Mouse (Mus musculus) intestine, postnatal 0 days (tissue): Measurements from ENCODE around the gene Ophn1. TPM values are rescaled to one million over a fixed set of nuclear protein-coding genes. Genes with fewer than 3 reads are reported as not detected.

ENCODE experiments used
- ATAC-seq: fragments of 200-750 bp; cut with Nextera tagmentation; 2 replicates; pipeline ENCODE4 v1.8.0; 2017; ENCODE audit warnings: mild to moderate bottlenecking, moderate TSS enrichment, moderate library complexity
- H3K27ac ChIP-seq: fragments of 300-500 bp; sonication (generic); 2 replicates; pipeline ENCODE4 v1.5.1; 2014; ENCODE audit warnings: mild to moderate bottlenecking, low read depth, low read length, moderate library complexity
- H3K27me3 ChIP-seq: fragments of 300-500 bp; sonication (generic); replicated peaks from 2 replicates; pipeline ENCODE4 v1.6.1; 2014; ENCODE audit warnings: low read length, mixed read lengths; ENCODE audit not compliant: control insufficient read depth, insufficient read depth
- H3K36me3 ChIP-seq: fragments of 300-500 bp; sonication (generic); 2 replicates; pipeline ENCODE4 v1.6.1; 2014; ENCODE audit warnings: mild to moderate bottlenecking, moderate library complexity; ENCODE audit not compliant: control insufficient read depth, insufficient read depth
- H3K4me1 ChIP-seq: fragments of 300-500 bp; sonication (generic); replicated peaks from 2 replicates; pipeline ENCODE4 v1.6.1; 2014; ENCODE audit warnings: antibody characterized with exemption, low read length, mixed read lengths; ENCODE audit not compliant: control insufficient read depth, insufficient read depth
- H3K4me2 ChIP-seq: fragments of 300-500 bp; sonication (generic); replicated peaks from 2 replicates; pipeline ENCODE4 v1.6.1; 2014; ENCODE audit warnings: low read depth, mild to moderate bottlenecking, moderate library complexity
- H3K4me3 ChIP-seq: fragments of 300-500 bp; sonication (generic); 2 replicates; pipeline ENCODE4 v1.5.1; 2014; ENCODE audit warnings: low read depth, low read length
- H3K9ac ChIP-seq: fragments of 300-500 bp; sonication (generic); 2 replicates; pipeline ENCODE4 v1.6.1; 2014; ENCODE audit warnings: mild to moderate bottlenecking, low read depth, low read length
- H3K9me3 ChIP-seq: fragments of 300-500 bp; sonication (generic); 2 replicates; pipeline ENCODE4 v1.6.1; 2016; ENCODE audit warnings: mixed run types; ENCODE audit not compliant: control insufficient read depth
- CTCF ChIP-seq: sonication (generic); IDR thresholded peaks from 2 replicates; pipeline ENCODE4 v1.5.1; 2016; ENCODE audit warnings: low read depth, mild to moderate bottlenecking, control low read depth, antibody characterized with exemption, moderate library complexity
- WGBS: fragments of 180-500 bp; shearing (Covaris S2); extraction: QIAGEN DNeasy Blood & Tissue Kit; methylation state at CpG from one replicate; pipeline ENCODE4 v1.1.7; 2014; 5-methylcytosine and 5-hydroxymethylcytosine counted together
- microRNA-seq: library from miRNA; unstranded; fragments of <30 nt; microRNA quantifications from one replicate; pipeline ENCODE4, GENCODE M21; 2016
- polyA plus RNA-seq: library from polyadenylated mRNA; unstranded; fragments of >200 nt; fragmentation: Nextera tagmentation; extraction: Ambion mirVana; gene quantifications from 2 replicates; pipeline ENCODE4 v1.2.1, GENCODE M21; 2015

The Ophn1 gene
- polyA plus RNA-seq, 1 experiment from 2014 or later: 4.8 TPM

GRCm38 (mm10) chrX:98515329-98515728 is 375.5 kb downstream of the Ophn1 start:
- no peak overlapping the region for H3K9ac ChIP-seq
- H3K4me3 ChIP-seq: no peak overlapping the region
- no peaks in the 10 kb centered on the region for H3K27me3 ChIP-seq
- H3K36me3 ChIP-seq: no peaks in the 10 kb centered on the region
- no peak for ATAC-seq
- TF ChIP-seq CTCF: no peak
- no peak overlapping the region for H3K4me2 ChIP-seq
- no peak overlapping the region for H3K27ac ChIP-seq
- H3K4me1 ChIP-seq: no peaks in the 10 kb centered on the region
- 68% methylated on average over 2 of the region's 2 CpGs for WGBS
- H3K9me3 ChIP-seq: no peaks in the 10 kb centered on the region

- no peak overlapping the region for H3K4me2 ChIP-seq
- H3K27me3 ChIP-seq: no peaks in the 10 kb centered on the region
- H3K9ac ChIP-seq: no peak overlapping the region
- no peak overlapping the region for H3K4me3 ChIP-seq
- 75% methylated on average over 3 of the region's 3 CpGs for WGBS
- no peaks in the 10 kb centered on the region for H3K4me1 ChIP-seq
- no peak for ATAC-seq
- no peaks in the 10 kb centered on the region for H3K9me3 ChIP-seq
- H3K36me3 ChIP-seq: no peaks in the 10 kb centered on the region
- TF ChIP-seq CTCF: no peak
- no peak overlapping the region for H3K27ac ChIP-seq
Observed at GRCm38 (mm10) chrX:98514359-98514904, 376.4 kb downstream of the Ophn1 start.

Small RNAs within 50 kb of the gene (microRNA-seq; reads per million reads assigned to microRNA genes)
- not detected for gene Gm27554

Other genes with a start within 250 kb of the Ophn1 start
- gene Yipf6, start 45.3 kb upstream of the Ophn1 start, polyA plus RNA-seq: 28.3 and 32.3 TPM in 2 replicates
- gene Stard8, start 112.2 kb upstream of the Ophn1 start, polyA plus RNA-seq: 3.6 TPM in 2 replicates
- 12.5 and 13.0 TPM in 2 replicates for gene Efnb1, start 245.1 kb upstream of the Ophn1 start, polyA plus RNA-seq